ENCODE assay signal across 29 mouse cellular contexts in the genomic region with DNA sequence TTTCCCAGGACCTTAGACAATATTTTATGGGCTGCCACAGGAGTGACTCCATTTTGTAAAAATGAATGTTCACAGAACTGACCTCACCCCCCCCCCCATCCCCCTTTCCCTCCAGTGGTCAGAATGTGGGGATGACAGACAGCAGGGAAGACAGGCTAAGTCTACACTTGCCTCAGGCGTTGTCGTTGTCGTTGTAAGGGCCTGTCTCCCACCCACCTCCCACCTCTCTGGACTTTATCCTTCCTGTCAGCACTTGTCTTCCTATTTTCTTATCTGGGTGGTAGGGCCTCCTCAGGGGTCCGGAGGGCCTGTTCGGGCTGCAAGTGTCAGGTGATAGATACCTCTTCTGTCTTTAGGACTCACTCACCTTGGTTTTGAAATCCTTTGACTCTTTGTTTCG. TPM values are rescaled to one million over a fixed set of nuclear protein-coding genes. Genes with fewer than 3 reads are reported as not detected.
DNase-seq lines count a peak whose midpoint lies in the region; ATAC-seq lines count a peak whose summit lies in the region.
"Had no signal": no experiment of that assay in that cellular context is flagged by ENCODE, and none has a peak within 500 bp of the region (broad histone marks: within the 10 kb centered on the region; RNA-seq: fewer than 3 reads in every experiment).

No protein-coding gene starts in this region.

- 12% methylated on average over 6 of the region's 6 CpGs for WGBS in heart, embryonic 12.5 days
- WGBS in kidney, embryonic 15.5 days, result 74% methylated on average over 6 of the region's 6 CpGs
- 53% methylated on average over 6 of the region's 6 CpGs for WGBS in embryonic facial prominence, embryonic 13.5 days
- 58% methylated on average over 6 of the region's 6 CpGs for WGBS in stomach, embryonic 16.5 days

- peak overlapping the region; percentile 70 for H3K27ac ChIP-seq in heart, embryonic 12.5 days (ENCODE audit: poor library complexity, severe bottlenecking)
- H3K27ac ChIP-seq in kidney, embryonic 15.5 days, result peak overlapping the region; percentile 49; the same call in 1 of the 2 replicates
- H3K27ac ChIP-seq in embryonic facial prominence, embryonic 13.5 days, result peak overlapping the region; percentile 68; the same call in 1 of the 2 replicates
- H3K27ac ChIP-seq in stomach, embryonic 16.5 days (ENCODE audit: low read length), result no peak overlapping the region
- H3K27ac ChIP-seq: forebrain, embryonic 15.5 days; hindbrain, postnatal 0 days; liver, embryonic 14.5 days; midbrain, embryonic 13.5 days had no signal

- H3K36me3 ChIP-seq in heart, embryonic 12.5 days, result no peaks in the 10 kb centered on the region
- H3K36me3 ChIP-seq in kidney, embryonic 15.5 days, result no peaks in the 10 kb centered on the region
- no peaks in the 10 kb centered on the region for H3K36me3 ChIP-seq in embryonic facial prominence, embryonic 13.5 days
- H3K36me3 ChIP-seq in stomach, embryonic 16.5 days (ENCODE audit: control insufficient read depth, insufficient read depth, low read length), result no peaks in the 10 kb centered on the region
- H3K36me3 ChIP-seq: forebrain, embryonic 15.5 days; limb, embryonic 15.5 days; midbrain, embryonic 13.5 days had no signal

- no peak for DNase-seq in heart, adult 8-10 months (ENCODE audit: low spot score)
- no peak for DNase-seq in kidney, postnatal 36 days
- no peak for DNase-seq in spleen, postnatal 4 days (ENCODE audit: low spot score in 2 of 2)
- DNase-seq in cerebellum, postnatal 4 days (ENCODE audit: low spot score in 2 of 2), result no peak
- DNase-seq: adrenal gland, postnatal 36 days; cerebellum, adult 9-10 months; gastrocnemius, postnatal 10 days; heart, postnatal 10 days; kidney, adult 9 months; lung, embryonic 14.5 days; thymus, adult 18-20 months; thymus, postnatal 36 days had no signal

- H3K27me3 ChIP-seq in heart, embryonic 12.5 days (replicated peaks), result no peaks in the 10 kb centered on the region
- no peaks in the 10 kb centered on the region for H3K27me3 ChIP-seq in kidney, embryonic 15.5 days
- H3K27me3 ChIP-seq in embryonic facial prominence, embryonic 13.5 days, result no peaks in the 10 kb centered on the region
- H3K27me3 ChIP-seq in stomach, embryonic 16.5 days (ENCODE audit: control insufficient read depth, insufficient read depth, low read length), result no peaks in the 10 kb centered on the region
- H3K27me3 ChIP-seq: forebrain, embryonic 15.5 days; limb, embryonic 15.5 days; midbrain, embryonic 13.5 days had no signal

- no peak overlapping the region for H3K4me2 ChIP-seq in heart, embryonic 12.5 days
- no peak overlapping the region for H3K4me2 ChIP-seq in kidney, embryonic 15.5 days
- H3K4me2 ChIP-seq in embryonic facial prominence, embryonic 13.5 days, result no peak overlapping the region
- no peak overlapping the region for H3K4me2 ChIP-seq in stomach, embryonic 16.5 days (ENCODE audit: low read depth, low read length)
- H3K4me2 ChIP-seq: forebrain, embryonic 15.5 days; limb, embryonic 15.5 days; lung, embryonic 14.5 days; midbrain, embryonic 13.5 days had no signal

- H3K9me3 ChIP-seq in heart, embryonic 12.5 days (replicated peaks), result no peaks in the 10 kb centered on the region
- H3K9me3 ChIP-seq in kidney, embryonic 15.5 days (replicated peaks), result no peaks in the 10 kb centered on the region
- H3K9me3 ChIP-seq in embryonic facial prominence, embryonic 13.5 days, result no peaks in the 10 kb centered on the region
- no peaks in the 10 kb centered on the region for H3K9me3 ChIP-seq in stomach, embryonic 16.5 days (replicated peaks; ENCODE audit: control insufficient read depth, low read length)
- H3K9me3 ChIP-seq: forebrain, embryonic 15.5 days; limb, embryonic 15.5 days; midbrain, embryonic 13.5 days had no signal

- peaks cover 52% of the 10 kb centered on the region for H3K4me1 ChIP-seq in heart, embryonic 12.5 days (replicated peaks)
- peaks cover 68% of the 10 kb centered on the region for H3K4me1 ChIP-seq in kidney, embryonic 15.5 days
- H3K4me1 ChIP-seq in embryonic facial prominence, embryonic 13.5 days, result peaks cover 64% of the 10 kb centered on the region
- H3K4me1 ChIP-seq in stomach, embryonic 16.5 days (ENCODE audit: control insufficient read depth, insufficient read depth, low read length), result peaks cover 19% of the 10 kb centered on the region

- H3K4me3 ChIP-seq in heart, embryonic 12.5 days, result no peak overlapping the region
- no peak overlapping the region for H3K4me3 ChIP-seq in kidney, embryonic 15.5 days (replicated peaks)
- no peak overlapping the region for H3K4me3 ChIP-seq in embryonic facial prominence, embryonic 13.5 days
- H3K4me3 ChIP-seq in stomach, embryonic 16.5 days (replicated peaks; ENCODE audit: low read length), result peak overlapping the region; percentile 14; the same call in 1 of the 2 replicates
- H3K4me3 ChIP-seq: forebrain, embryonic 15.5 days; limb, embryonic 15.5 days; midbrain, embryonic 13.5 days had no signal

- ATAC-seq in heart, embryonic 12.5 days (ENCODE audit: insufficient number of reproducible peaks, low FRiP score), result peak; percentile 69; the same call in 1 of the 2 replicates
- ATAC-seq in kidney, embryonic 15.5 days (replicated peaks; ENCODE audit: low FRiP score), result no peak
- ATAC-seq in embryonic facial prominence, embryonic 13.5 days (ENCODE audit: insufficient number of reproducible peaks, insufficient read depth, low FRiP score, low TSS enrichment, low read depth), result no peak
- no peak for ATAC-seq in stomach, embryonic 16.5 days (ENCODE audit: insufficient read depth, low FRiP score)
- ATAC-seq: forebrain, embryonic 15.5 days; hindbrain, postnatal 0 days; intestine, embryonic 16.5 days; midbrain, embryonic 13.5 days had no signal

- no peak overlapping the region for H3K9ac ChIP-seq in heart, embryonic 12.5 days
- no peak overlapping the region for H3K9ac ChIP-seq in kidney, embryonic 15.5 days
- H3K9ac ChIP-seq in embryonic facial prominence, embryonic 13.5 days, result no peak overlapping the region
- H3K9ac ChIP-seq in stomach, embryonic 16.5 days (ENCODE audit: low read length), result no peak overlapping the region
- H3K9ac ChIP-seq: forebrain, embryonic 15.5 days; limb, embryonic 15.5 days; liver, embryonic 14.5 days; lung, embryonic 14.5 days; midbrain, embryonic 13.5 days had no signal

RNA-seq across cellular contexts. Expression of gene Cpa2, which starts 0.9 kb away (rescaled TPM):
- polyA plus RNA-seq in heart, embryonic 12.5 days (2016; fragmentation: Nextera tagmentation; extraction: Ambion mirVana), result 5.3 and 6.3 TPM in 2 replicates
- under 1 TPM in 1 of 4 experiments, not detected in 3; 0.31 TPM for total RNA-seq in heart, adult 8-10 months (2022)
- 20.2 and 21.5 TPM in 2 replicates for polyA plus RNA-seq in kidney, embryonic 15.5 days (2015; fragmentation: Nextera tagmentation; extraction: Ambion mirVana)
- polyA plus RNA-seq in embryonic facial prominence, embryonic 13.5 days (2015; fragmentation: Nextera tagmentation; extraction: Ambion mirVana), result 6.3 and 6.4 TPM in 2 replicates
- 688 and 708 TPM in 2 replicates for polyA plus RNA-seq in stomach, embryonic 16.5 days (2015; fragmentation: Nextera tagmentation; extraction: Ambion mirVana)
- total RNA-seq: common myeloid progenitor, adult 5-6 weeks had no signal

RNA-seq across cellular contexts. Expression of gene Cpa4, which starts 25.9 kb away (rescaled TPM):
- polyA plus RNA-seq in heart, embryonic 12.5 days (2016; fragmentation: Nextera tagmentation; extraction: Ambion mirVana), result 2.9 and 3.1 TPM in 2 replicates
- total RNA-seq in heart, adult 8-10 months (2022), result not detected
- polyA plus RNA-seq in kidney, embryonic 15.5 days (2015; fragmentation: Nextera tagmentation; extraction: Ambion mirVana), result 0.18 and 0.37 TPM in 2 replicates
- polyA plus RNA-seq in embryonic facial prominence, embryonic 13.5 days (2015; fragmentation: Nextera tagmentation; extraction: Ambion mirVana), result 0.83 and 1.4 TPM in 2 replicates
- 1.4 and 1.5 TPM in 2 replicates for polyA plus RNA-seq in stomach, embryonic 16.5 days (2015; fragmentation: Nextera tagmentation; extraction: Ambion mirVana)
- total RNA-seq: common myeloid progenitor, adult 5-6 weeks; ES-E14; granulocyte monocyte progenitor cell, adult 5-6 weeks; layer of hippocampus, postnatal 14 days; megakaryocyte, adult 5-6 weeks had no signal
- polyA plus RNA-seq: large intestine, adult 2 months; small intestine, adult 2 months had no signal

RNA-seq across cellular contexts. Expression of gene Ssmem1, which starts 32.6 kb away (rescaled TPM):
- 0.17 and 0.26 TPM in 2 replicates for polyA plus RNA-seq in heart, embryonic 12.5 days (2016; fragmentation: Nextera tagmentation; extraction: Ambion mirVana)
- total RNA-seq in heart, adult 8-10 months (2022), result under 1 TPM in 1 of 4 experiments, not detected in 3; 0.40 TPM
- not detected in 2 replicates for polyA plus RNA-seq in kidney, embryonic 15.5 days (2015; fragmentation: Nextera tagmentation; extraction: Ambion mirVana)
- 0.23 TPM in 1 of 2 replicates, not detected in the other for polyA plus RNA-seq in embryonic facial prominence, embryonic 13.5 days (2015; fragmentation: Nextera tagmentation; extraction: Ambion mirVana)
- not detected in 2 replicates for polyA plus RNA-seq in stomach, embryonic 16.5 days (2015; fragmentation: Nextera tagmentation; extraction: Ambion mirVana)
- total RNA-seq: common myeloid progenitor, adult 5-6 weeks; heart, postnatal 10 days had no signal
- polyA plus RNA-seq: forebrain, embryonic 15.5 days; intestine, embryonic 16.5 days; large intestine, adult 2 months; midbrain, embryonic 13.5 days; small intestine, adult 2 months had no signal

RNA-seq across cellular contexts. Expression of gene Tmem209, which starts 32.7 kb away (rescaled TPM):
- 27.5 and 31.1 TPM in 2 replicates for polyA plus RNA-seq in heart, embryonic 12.5 days (2016; fragmentation: Nextera tagmentation; extraction: Ambion mirVana)
- 10 to 100 TPM in 2 of 4 experiments, 1 to 10 TPM in 2; 7.3 to 12.4 (median 9.5) TPM for total RNA-seq in heart, adult 8-10 months (2022)
- polyA plus RNA-seq in kidney, embryonic 15.5 days (2015; fragmentation: Nextera tagmentation; extraction: Ambion mirVana), result 44.5 and 46.6 TPM in 2 replicates
- 30.4 and 35.4 TPM in 2 replicates for polyA plus RNA-seq in embryonic facial prominence, embryonic 13.5 days (2015; fragmentation: Nextera tagmentation; extraction: Ambion mirVana)
- polyA plus RNA-seq in stomach, embryonic 16.5 days (2015; fragmentation: Nextera tagmentation; extraction: Ambion mirVana), result 29.9 and 31.6 TPM in 2 replicates

Comparison
In these comparisons a context has a peak if more than half of its experiments do, and no peak if none do; other contexts are left out.
1. RNA of gene Cpa2, which starts 0.9 kb away (polyA plus RNA-seq): 688 to 708 TPM in stomach, embryonic 16.5 days; 20.2 to 21.5 TPM in kidney, embryonic 15.5 days, 5.3 to 6.3 TPM in heart, embryonic 12.5 days and 6.3 to 6.4 TPM in embryonic facial prominence, embryonic 13.5 days; every median in the first group is over 10 times any median in the second.